8 mouse cellular contexts compared by ENCODE assay signal in genomic region chr17:27040304-27041045, GRCm38 (mm10). TPM values are rescaled to one million over a fixed set of nuclear protein-coding genes. Genes with fewer than 3 reads are reported as not detected.
DNase-seq lines count a peak whose midpoint lies in the region; ATAC-seq and TF ChIP-seq lines count a peak whose summit lies in the region.

No protein-coding gene starts in this region.

- peaks cover 60% of the 10 kb centered on the region for H3K4me1 ChIP-seq in heart, embryonic 10.5 days
- no peaks in the 10 kb centered on the region for H3K4me1 ChIP-seq in heart, adult 2 months (ENCODE audit: control insufficient read depth, insufficient read depth, low read length)
- peaks cover 58% of the 10 kb centered on the region for H3K4me1 ChIP-seq in embryonic facial prominence, embryonic 15.5 days
- H3K4me1 ChIP-seq in kidney, embryonic 16.5 days (ENCODE audit: insufficient read depth, low read length): peaks cover 54% of the 10 kb centered on the region
- H3K4me1 ChIP-seq in neural tube, embryonic 13.5 days (replicated peaks): peaks cover 37% of the 10 kb centered on the region

- TF ChIP-seq POLR2A in heart, adult 2 months (IDR thresholded peaks at IDR 0.05; ENCODE audit: insufficient read depth, low read depth, low read length): no peak

- no peaks in the 10 kb centered on the region for H3K79me2 ChIP-seq in heart, adult 2 months (replicated peaks; ENCODE audit: control insufficient read depth, insufficient read depth, low read length)

- no peak for TF ChIP-seq EP300 in heart, adult 2 months (IDR thresholded peaks at IDR 0.05; ENCODE audit: insufficient read depth, low read depth, low read length)

- peak; percentile 76 for DNase-seq in heart, embryonic 10.5 days (ENCODE audit: low spot score)
- DNase-seq in heart, adult 2 months: no peak
- no peak for DNase-seq in left cerebral cortex, postnatal 25 days (ENCODE audit: low spot score in 2 of 2)
- no peak for DNase-seq in gastrocnemius, postnatal 25 days

- peak; percentile 25; the same call in 1 of the 2 replicates for ATAC-seq in embryonic facial prominence, embryonic 15.5 days (ENCODE audit: insufficient number of reproducible peaks, low FRiP score, low TSS enrichment, low read depth)
- peak; percentile 90 for ATAC-seq in kidney, embryonic 16.5 days (ENCODE audit: low FRiP score, low TSS enrichment)
- peak; percentile 54 for ATAC-seq in neural tube, embryonic 13.5 days (ENCODE audit: low read depth)
- no peak for ATAC-seq in erythroid progenitor cell, adult 5-6 weeks (replicated peaks; ENCODE audit: low FRiP score, poor library complexity, severe bottlenecking)

- H3K27ac ChIP-seq in heart, embryonic 10.5 days: peak overlapping the region; percentile 86
- no peak overlapping the region for H3K27ac ChIP-seq in heart, adult 2 months
- H3K27ac ChIP-seq in embryonic facial prominence, embryonic 15.5 days (replicated peaks): peak overlapping the region; percentile 82
- H3K27ac ChIP-seq in kidney, embryonic 16.5 days (ENCODE audit: low read length): peak overlapping the region; percentile 95
- peak overlapping the region; percentile 62 for H3K27ac ChIP-seq in neural tube, embryonic 13.5 days (replicated peaks)

- H3K9me3 ChIP-seq in heart, embryonic 10.5 days: no peaks in the 10 kb centered on the region
- no peaks in the 10 kb centered on the region for H3K9me3 ChIP-seq in embryonic facial prominence, embryonic 15.5 days (replicated peaks)
- no peaks in the 10 kb centered on the region for H3K9me3 ChIP-seq in kidney, embryonic 16.5 days (ENCODE audit: low read length)
- H3K9me3 ChIP-seq in neural tube, embryonic 13.5 days: no peaks in the 10 kb centered on the region

- 13% methylated on average over 20 of the region's 20 CpGs for WGBS in heart, embryonic 10.5 days
- 51% methylated on average over 20 of the region's 20 CpGs for WGBS in heart, adult 2 months
- WGBS in embryonic facial prominence, embryonic 15.5 days: 8% methylated on average over 20 of the region's 20 CpGs
- 13% methylated on average over 20 of the region's 20 CpGs for WGBS in kidney, embryonic 16.5 days
- WGBS in neural tube, embryonic 13.5 days: 16% methylated on average over 20 of the region's 20 CpGs

- peaks cover 10% of the 10 kb centered on the region for H3K27me3 ChIP-seq in heart, embryonic 10.5 days (ENCODE audit: insufficient read depth, poor library complexity, severe bottlenecking)
- no peaks in the 10 kb centered on the region for H3K27me3 ChIP-seq in heart, adult 2 months (ENCODE audit: control insufficient read depth, insufficient read depth, low read length)
- H3K27me3 ChIP-seq in embryonic facial prominence, embryonic 15.5 days: no peaks in the 10 kb centered on the region
- no peaks in the 10 kb centered on the region for H3K27me3 ChIP-seq in kidney, embryonic 16.5 days (ENCODE audit: insufficient read depth, low read length)
- H3K27me3 ChIP-seq in neural tube, embryonic 13.5 days: no peaks in the 10 kb centered on the region

- no peaks in the 10 kb centered on the region for H3K36me3 ChIP-seq in heart, embryonic 10.5 days
- no peaks in the 10 kb centered on the region for H3K36me3 ChIP-seq in heart, adult 2 months (ENCODE audit: control insufficient read depth, insufficient read depth, low read length)
- H3K36me3 ChIP-seq in embryonic facial prominence, embryonic 15.5 days: no peaks in the 10 kb centered on the region
- no peaks in the 10 kb centered on the region for H3K36me3 ChIP-seq in kidney, embryonic 16.5 days (ENCODE audit: insufficient read depth, low read length)
- H3K36me3 ChIP-seq in neural tube, embryonic 13.5 days: no peaks in the 10 kb centered on the region

- H3K9ac ChIP-seq in heart, adult 2 months (ENCODE audit: low read depth, low read length): no peak overlapping the region
- H3K9ac ChIP-seq in embryonic facial prominence, embryonic 15.5 days: no peak overlapping the region
- peak overlapping the region; percentile 50 for H3K9ac ChIP-seq in kidney, embryonic 16.5 days (replicated peaks; ENCODE audit: low read length)
- H3K9ac ChIP-seq in neural tube, embryonic 13.5 days: peak overlapping the region; percentile 43; the same call in 1 of the 2 replicates

- no peak for TF ChIP-seq CTCF in heart, adult 2 months (IDR thresholded peaks at IDR 0.05)

- intact Hi-C loops in heart, adult 2 months (cut with DNase I): no loop called here
- intact Hi-C loops in left cerebral cortex, postnatal 25 days (cut with DNase I): no loop called here

- H3K4me3 ChIP-seq in heart, embryonic 10.5 days: peak overlapping the region; percentile 38
- H3K4me3 ChIP-seq in heart, adult 2 months: no peak overlapping the region
- H3K4me3 ChIP-seq in embryonic facial prominence, embryonic 15.5 days (replicated peaks): 0 out of 2 replicates have a peak overlapping the region, but pooled peaks have one; percentile 15
- H3K4me3 ChIP-seq in kidney, embryonic 16.5 days (ENCODE audit: low read length): no peak overlapping the region
- H3K4me3 ChIP-seq in neural tube, embryonic 13.5 days: no peak overlapping the region

- peak overlapping the region; percentile 35 for H3K4me2 ChIP-seq in embryonic facial prominence, embryonic 15.5 days (replicated peaks)
- peak overlapping the region; percentile 19; the same call in 1 of the 2 replicates for H3K4me2 ChIP-seq in kidney, embryonic 16.5 days (replicated peaks; ENCODE audit: low read depth, low read length)
- H3K4me2 ChIP-seq in neural tube, embryonic 13.5 days: peak overlapping the region; percentile 41

RNA-seq across cellular contexts. Expression of gene Bak1, which starts 11.7 kb away (rescaled TPM):
- polyA plus RNA-seq in heart, embryonic 10.5 days (2016; fragmentation: Nextera tagmentation; extraction: Ambion mirVana): 4.0 and 6.8 TPM in 2 replicates
- total RNA-seq in heart, adult 2 months (2021): 10 to 100 TPM; 15.0 to 16.9 TPM
- polyA plus RNA-seq in heart, adult 2 months (2012; rRNA removed): 35.0 and 35.9 TPM in 2 replicates
- polyA plus RNA-seq in embryonic facial prominence, embryonic 15.5 days (2015; fragmentation: Nextera tagmentation; extraction: Ambion mirVana): 5.6 and 7.3 TPM in 2 replicates
- 7.4 and 9.5 TPM in 2 replicates for polyA plus RNA-seq in kidney, embryonic 16.5 days (2015; fragmentation: Nextera tagmentation; extraction: Ambion mirVana)
- polyA plus RNA-seq in neural tube, embryonic 13.5 days (2015; fragmentation: Nextera tagmentation; extraction: Ambion mirVana): 2.8 and 3.3 TPM in 2 replicates
- total RNA-seq in left cerebral cortex, postnatal 25 days (2021): 10 to 100 TPM; 17.0 to 17.8 TPM
- 10 to 100 TPM; 16.9 to 21.0 TPM for total RNA-seq in gastrocnemius, postnatal 25 days (2021)
- 32.7 and 36.0 TPM in 2 replicates for total RNA-seq in erythroid progenitor cell, adult 5-6 weeks (2015; ENCODE audit: low replicate concordance)
- total RNA-seq in erythroid progenitor cell, adult 5-6 weeks (2017; ENCODE audit: low replicate concordance): 11.4 and 12.5 TPM in 2 replicates

RNA-seq across cellular contexts. Expression of gene Itpr3, which starts 16.6 kb away (rescaled TPM):
- polyA plus RNA-seq in heart, embryonic 10.5 days (2016; fragmentation: Nextera tagmentation; extraction: Ambion mirVana): 2.9 TPM in 2 replicates
- 1 to 10 TPM; 4.6 to 6.2 TPM for total RNA-seq in heart, adult 2 months (2021)
- polyA plus RNA-seq in heart, adult 2 months (2012; rRNA removed): 3.4 and 6.7 TPM in 2 replicates
- 5.3 TPM in 2 replicates for polyA plus RNA-seq in embryonic facial prominence, embryonic 15.5 days (2015; fragmentation: Nextera tagmentation; extraction: Ambion mirVana)
- 9.3 and 9.6 TPM in 2 replicates for polyA plus RNA-seq in kidney, embryonic 16.5 days (2015; fragmentation: Nextera tagmentation; extraction: Ambion mirVana)
- polyA plus RNA-seq in neural tube, embryonic 13.5 days (2015; fragmentation: Nextera tagmentation; extraction: Ambion mirVana): 1.4 and 1.5 TPM in 2 replicates
- 1 to 10 TPM; 1.9 to 2.0 TPM for total RNA-seq in left cerebral cortex, postnatal 25 days (2021)
- 1 to 10 TPM; 1.6 to 2.4 TPM for total RNA-seq in gastrocnemius, postnatal 25 days (2021)
- 1.3 and 9.0 TPM in 2 replicates for total RNA-seq in erythroid progenitor cell, adult 5-6 weeks (2015; ENCODE audit: low replicate concordance)
- total RNA-seq in erythroid progenitor cell, adult 5-6 weeks (2017; ENCODE audit: low replicate concordance): 0.98 and 2.2 TPM in 2 replicates

Comparison
In these comparisons a context has a peak if more than half of its experiments do, and no peak if none do; other contexts are left out.
1. H3K4me3 ChIP-seq: peak in heart, embryonic 10.5 days (single experiment) and embryonic facial prominence, embryonic 15.5 days (single experiment); none in heart, adult 2 months (single experiment), kidney, embryonic 16.5 days (single experiment) and neural tube, embryonic 13.5 days (single experiment).
2. H3K9ac ChIP-seq: peak in kidney, embryonic 16.5 days (single experiment) and neural tube, embryonic 13.5 days (single experiment); none in heart, adult 2 months (single experiment) and embryonic facial prominence, embryonic 15.5 days (single experiment).
3. Peak in every context shown above with its lines, with median percentiles within 50 percentile points of each other: H3K4me2 ChIP-seq.